Mouse (Mus musculus) E14TG2a.4 (cell line): ENCODE data around the gene Vmn2r116.
"Not testable (repeated sequence)": the region's sequence is repeated elsewhere in the genome, so short reads cannot be mapped to it uniquely, and the experiment has no call there.

Experiments
- H3K27me3 ChIP-seq: 2 replicates; pipeline ENCODE4 v1.6.1; 2014; ENCODE audit warnings: low read length, control low read depth; ENCODE audit not compliant: insufficient read depth
- H3K36me3 ChIP-seq: 2 replicates; pipeline ENCODE4 v1.6.1; 2014; ENCODE audit warnings: low read length, control low read depth; ENCODE audit not compliant: insufficient read depth
- H3K4me1 ChIP-seq: replicated peaks from 2 replicates; pipeline ENCODE4 v1.6.1; 2014; ENCODE audit warnings: low read depth, low read length, control low read depth
- H3K4me3 ChIP-seq: replicated peaks from 2 replicates; pipeline ENCODE4 v1.5.1; 2014; ENCODE audit warnings: mild to moderate bottlenecking, low read length
- H3K9me3 ChIP-seq: 2 replicates; pipeline ENCODE4 v1.6.1; 2014; ENCODE audit warnings: low read length, control low read depth
- CTCF ChIP-seq: conservative IDR thresholded peaks from 2 replicates; pipeline ENCODE4 v1.5.1; 2014; ENCODE audit warnings: low read length
- NANOG ChIP-seq: IDR thresholded peaks from 2 replicates; pipeline ENCODE4 v1.6.1; 2014; ENCODE audit warnings: borderline replicate concordance, low read length, mixed read lengths
- POU5F1 ChIP-seq: IDR thresholded peaks from 2 replicates; pipeline ENCODE4 v1.6.1; 2014; ENCODE audit warnings: low read length, borderline replicate concordance

The Vmn2r116 gene

DNA sequence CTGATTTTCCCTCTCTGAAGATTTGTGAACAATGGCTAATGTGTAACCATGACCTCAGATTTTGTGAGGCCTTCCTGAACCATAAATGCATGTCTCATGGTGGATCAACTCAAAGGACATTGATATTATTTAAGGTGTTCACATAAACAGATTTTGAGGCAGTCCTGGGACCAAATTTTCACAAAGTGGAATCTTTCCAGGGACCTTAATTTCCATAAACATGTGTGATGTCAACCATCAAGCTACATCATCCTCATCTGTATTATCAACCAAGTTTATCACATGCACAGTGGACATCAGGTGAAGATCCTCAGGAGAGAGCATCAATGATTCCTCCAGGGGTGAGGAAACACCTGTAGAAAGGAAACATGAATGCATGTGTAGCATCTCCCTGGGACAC is at the start of gene Vmn2r116:
Gene Vmn2r116 (plus strand): TSS at position 301 of the 400 bp plus-strand sequence.
- H3K4me1 ChIP-seq, H3K27me3 ChIP-seq, H3K36me3 ChIP-seq, H3K4me3 ChIP-seq, H3K9me3 ChIP-seq: not testable (repeated sequence)

DNA sequence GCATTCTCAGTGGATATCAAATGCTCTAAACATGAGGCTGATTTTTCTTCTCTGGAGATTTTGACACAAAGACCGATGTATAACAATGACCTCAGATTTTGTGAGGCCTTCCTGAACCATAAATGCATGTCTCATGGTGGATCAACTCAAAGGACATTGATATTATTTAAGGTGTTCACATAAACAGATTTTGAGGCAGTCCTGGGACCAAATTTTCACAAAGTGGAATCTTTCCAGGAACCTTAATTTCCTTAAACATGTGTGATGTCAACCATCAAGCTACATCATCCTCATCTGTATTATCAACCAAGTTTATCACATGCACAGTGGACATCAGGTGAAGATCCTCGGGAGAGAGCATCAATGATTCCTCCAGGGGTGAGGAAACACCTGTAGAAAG is 41.0 kb upstream of the Vmn2r116 start, which contains the start of gene Vmn2r115:
Gene Vmn2r115 (plus strand): TSS at position 301 of the 400 bp plus-strand sequence.
- not testable (repeated sequence) for H3K27me3 ChIP-seq, H3K4me1 ChIP-seq, H3K9me3 ChIP-seq, H3K36me3 ChIP-seq, H3K4me3 ChIP-seq

DNA sequence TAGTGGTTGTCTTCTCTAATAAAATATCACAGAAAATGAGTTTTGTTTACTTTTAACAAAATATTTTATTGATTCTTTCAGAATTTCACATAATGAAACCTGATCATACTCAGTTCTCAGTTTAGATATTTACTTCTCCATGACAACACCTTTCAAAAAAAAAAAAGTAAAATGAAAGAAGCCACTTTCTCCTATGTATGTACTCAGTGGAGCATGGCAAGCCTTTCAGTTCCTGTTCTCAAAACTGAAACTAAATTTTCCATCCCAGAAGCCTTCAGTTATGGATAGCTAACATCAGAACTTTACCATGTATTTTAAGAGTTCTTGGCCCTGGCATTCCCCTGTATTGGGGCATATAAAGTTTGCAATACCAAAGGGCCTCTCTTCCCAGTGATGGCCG is 32.8 kb upstream of the Vmn2r116 start:
- Histone ChIP-seq H3K9me3 (no peaks in the 10 kb centered on the region), H3K4me3 (no peak overlapping the region), H3K36me3 (no peaks in the 10 kb centered on the region), H3K4me1 (no peaks in the 10 kb centered on the region), H3K27me3 (no peaks in the 10 kb centered on the region)
- TF ChIP-seq POU5F1: no peak
- TF ChIP-seq NANOG: no peak
- no peak for TF ChIP-seq CTCF

DNA sequence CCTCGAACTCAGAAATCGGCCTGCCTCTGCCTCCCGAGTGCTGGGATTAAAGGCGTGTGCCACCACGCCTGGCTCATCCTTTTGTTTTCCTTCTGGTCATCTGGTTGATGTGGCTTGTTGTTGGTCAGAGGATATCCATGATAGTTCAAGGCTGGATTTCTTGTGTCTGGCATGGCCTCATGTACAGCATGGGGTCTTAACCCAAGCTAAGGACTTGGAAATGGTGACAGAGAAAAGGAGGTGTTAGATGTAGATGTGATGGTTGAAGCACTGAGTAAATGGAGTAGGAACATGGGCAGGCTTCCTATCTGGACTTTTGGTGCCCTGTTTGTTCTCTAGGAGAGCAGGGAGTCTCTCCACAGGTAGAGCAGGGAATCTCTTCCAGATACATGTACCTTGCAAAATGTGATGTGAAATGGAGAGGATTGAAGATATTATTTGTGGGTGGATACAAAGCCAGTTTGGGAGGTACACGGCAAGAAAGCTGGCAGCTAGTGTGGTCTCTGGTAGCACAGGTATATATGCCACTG is 48.8 kb downstream of the Vmn2r116 start:
- Histone ChIP-seq H3K27me3 (no peaks in the 10 kb centered on the region), H3K9me3 (peaks cover 16% of the 10 kb centered on the region), H3K4me3 (no peak overlapping the region), H3K36me3 (no peaks in the 10 kb centered on the region), H3K4me1 (no peaks in the 10 kb centered on the region)
- no peak for TF ChIP-seq POU5F1
- TF ChIP-seq CTCF: no peak
- TF ChIP-seq NANOG: no peak
